Mouse (Mus musculus) neural tube, embryonic 15.5 days (tissue): ENCODE data around the gene Bach2. TPM values are rescaled to one million over a fixed set of nuclear protein-coding genes. Genes with fewer than 3 reads are reported as not detected.

Source experiments
- ATAC-seq: fragments of 200-750 bp; cut with Nextera tagmentation; 2 replicates; pipeline ENCODE4 v1.8.0; 2017; ENCODE audit warnings: mild to moderate bottlenecking, moderate TSS enrichment, moderate library complexity; ENCODE audit not compliant: low FRiP score
- H3K27ac ChIP-seq: fragments of 300-500 bp; sonication (generic); replicated peaks from 2 replicates; pipeline ENCODE4 v1.5.1; 2015; ENCODE audit warnings: mild to moderate bottlenecking, inconsistent platforms
- H3K27me3 ChIP-seq: fragments of 300-500 bp; sonication (generic); replicated peaks from 2 replicates; pipeline ENCODE4 v1.6.1; 2015; ENCODE audit warnings: inconsistent platforms
- H3K36me3 ChIP-seq: fragments of 300-500 bp; sonication (generic); 2 replicates; pipeline ENCODE4 v1.6.1; 2015; ENCODE audit warnings: inconsistent platforms
- H3K4me1 ChIP-seq: fragments of 300-500 bp; sonication (generic); 2 replicates; pipeline ENCODE4 v1.6.1; 2015; ENCODE audit warnings: inconsistent platforms
- H3K4me2 ChIP-seq: fragments of 300-500 bp; sonication (generic); 2 replicates; pipeline ENCODE4 v1.6.1; 2015; ENCODE audit warnings: inconsistent platforms, mild to moderate bottlenecking, moderate library complexity
- H3K4me3 ChIP-seq: fragments of 300-500 bp; sonication (generic); replicated peaks from 2 replicates; pipeline ENCODE4 v1.5.1; 2015; ENCODE audit warnings: mild to moderate bottlenecking, inconsistent platforms
- H3K9ac ChIP-seq: fragments of 300-500 bp; sonication (generic); replicated peaks from 2 replicates; pipeline ENCODE4 v1.6.1; 2015; ENCODE audit warnings: mild to moderate bottlenecking, inconsistent platforms
- H3K9me3 ChIP-seq: fragments of 300-500 bp; sonication (generic); replicated peaks from 2 replicates; pipeline ENCODE4 v1.6.1; 2016; ENCODE audit warnings: inconsistent platforms
- WGBS: fragments of 180-500 bp; shearing (Covaris S2); methylation state at CpG from one replicate; pipeline ENCODE4 v1.1.7; 2015; ENCODE audit warnings: mixed read lengths; 5-methylcytosine and 5-hydroxymethylcytosine counted together
- polyA plus RNA-seq: library from polyadenylated mRNA; unstranded; fragments of >200 nt; fragmentation: Nextera tagmentation; extraction: Ambion mirVana; gene quantifications from 2 replicates; pipeline ENCODE4 v1.2.1, GENCODE M21; 2015

Gene Bach2
- polyA plus RNA-seq = 19.0 and 24.3 TPM in 2 replicates

DNA sequence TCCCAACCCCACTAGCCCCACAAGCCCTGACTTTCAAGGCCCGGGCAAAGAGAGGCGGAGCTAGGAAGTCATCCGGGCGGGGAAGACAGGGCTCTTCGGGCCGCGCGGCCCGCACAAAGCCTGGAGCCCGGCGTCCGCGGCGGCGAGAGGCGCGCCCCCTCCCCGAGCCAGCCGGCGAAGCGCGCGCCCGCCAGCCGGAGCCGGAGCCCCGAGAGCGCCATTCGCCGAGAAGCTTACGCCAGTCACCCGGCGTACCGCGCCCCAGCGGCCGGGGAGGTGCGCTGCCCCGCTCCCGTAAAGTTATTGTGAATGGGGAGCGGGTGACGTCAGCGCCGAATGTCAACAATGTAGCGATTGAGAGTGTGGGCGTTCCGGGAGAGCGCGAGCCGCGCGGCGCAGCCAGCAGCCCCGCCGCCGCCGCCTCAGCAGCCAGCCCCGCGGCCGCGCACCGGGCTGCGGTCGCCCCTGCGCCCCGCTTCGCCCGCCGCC is at the start of gene Bach2:
Gene Bach2, plus strand, starts transcription at position 439 of the 489 bp plus-strand sequence.
- Histone ChIP-seq H3K9me3 (no peaks in the 10 kb centered on the region), H3K4me3 (peak within 1 kb of the TSS; percentile 93), H3K27me3 (no peaks in the 10 kb centered on the region), H3K36me3 (no peaks in the 10 kb centered on the region), H3K9ac (peak within 1 kb of the TSS; percentile 95), H3K4me1 (peaks cover 42% of the 10 kb centered on the region), H3K4me2 (peak within 1 kb of the TSS; percentile 86), H3K27ac (peak within 1 kb of the TSS; percentile 99)
- under 1% methylated on average over 50 of the region's 69 CpGs for WGBS
- peak; percentile 85 for ATAC-seq

DNA sequence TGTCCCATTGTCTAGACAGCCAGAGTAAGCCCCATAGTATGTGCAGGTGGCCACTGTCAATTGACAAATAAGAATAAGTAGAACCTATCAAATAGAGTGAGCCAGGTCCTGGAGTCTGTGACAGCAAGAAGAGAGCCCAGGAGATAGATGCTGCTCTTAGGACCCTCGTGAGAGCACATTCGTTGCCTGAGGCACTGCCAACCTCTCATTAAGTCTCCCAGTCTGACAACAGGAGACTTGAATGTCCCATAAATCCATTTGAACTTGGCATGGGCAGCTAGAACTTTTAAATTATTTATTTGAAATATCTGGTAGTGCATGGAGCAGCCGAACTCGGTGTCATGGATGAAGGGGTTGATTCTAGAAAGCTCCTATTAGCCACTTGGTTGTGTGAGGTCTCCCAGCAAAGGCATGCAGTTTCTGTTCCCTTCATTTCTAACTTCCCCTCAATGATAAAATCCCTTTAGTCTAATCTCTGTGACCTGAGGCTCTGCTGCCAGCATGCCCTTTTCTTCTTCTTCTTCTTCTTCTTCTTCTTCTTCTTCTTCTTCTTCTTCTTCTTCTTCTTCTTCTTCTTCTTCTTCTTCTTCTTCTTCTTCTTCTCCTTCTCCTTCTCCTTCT is 49.1 kb upstream of the Bach2 start:
- H3K36me3 ChIP-seq = no peaks in the 10 kb centered on the region
- no peak overlapping the region for H3K27ac ChIP-seq
- ATAC-seq = no peak
- no peaks in the 10 kb centered on the region for H3K27me3 ChIP-seq
- H3K9me3 ChIP-seq = no peaks in the 10 kb centered on the region
- WGBS = 61% methylated on average over 4 of the region's 4 CpGs
- H3K4me2 ChIP-seq = no peak overlapping the region
- 0 out of 2 replicates have a peak, but pooled peaks cover 8% of the 10 kb centered on the region for H3K4me1 ChIP-seq
- no peak overlapping the region for H3K9ac ChIP-seq
- no peak overlapping the region for H3K4me3 ChIP-seq

DNA sequence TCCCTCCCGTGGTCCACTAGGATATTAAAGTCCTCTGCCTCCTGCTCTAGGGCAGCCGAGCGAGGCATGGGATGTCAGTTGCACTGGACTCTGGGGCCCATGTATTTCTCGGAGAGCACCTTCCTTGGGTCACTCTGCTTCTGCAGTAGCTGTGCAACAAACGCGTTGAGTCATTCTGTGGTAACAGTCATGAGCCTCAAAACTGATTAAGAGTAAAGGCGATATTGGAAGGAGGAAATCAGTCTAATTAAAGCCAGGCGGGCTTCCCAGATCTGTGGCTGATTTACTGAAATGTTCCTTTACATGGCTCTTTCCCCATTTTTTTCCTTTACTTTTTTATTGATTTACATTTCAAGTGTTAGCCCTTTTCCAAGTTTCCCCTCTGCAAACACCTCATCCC is 48.1 kb upstream of the Bach2 start:
- Histone ChIP-seq H3K9ac (no peak overlapping the region), H3K27me3 (no peaks in the 10 kb centered on the region), H3K4me1 (0 out of 2 replicates have a peak, but pooled peaks cover 8% of the 10 kb centered on the region), H3K4me2 (no peak overlapping the region), H3K36me3 (no peaks in the 10 kb centered on the region), H3K9me3 (no peaks in the 10 kb centered on the region), H3K27ac (no peak overlapping the region), H3K4me3 (no peak overlapping the region)
- 88% methylated on average over 8 of the region's 8 CpGs for WGBS
- ATAC-seq = no peak

DNA sequence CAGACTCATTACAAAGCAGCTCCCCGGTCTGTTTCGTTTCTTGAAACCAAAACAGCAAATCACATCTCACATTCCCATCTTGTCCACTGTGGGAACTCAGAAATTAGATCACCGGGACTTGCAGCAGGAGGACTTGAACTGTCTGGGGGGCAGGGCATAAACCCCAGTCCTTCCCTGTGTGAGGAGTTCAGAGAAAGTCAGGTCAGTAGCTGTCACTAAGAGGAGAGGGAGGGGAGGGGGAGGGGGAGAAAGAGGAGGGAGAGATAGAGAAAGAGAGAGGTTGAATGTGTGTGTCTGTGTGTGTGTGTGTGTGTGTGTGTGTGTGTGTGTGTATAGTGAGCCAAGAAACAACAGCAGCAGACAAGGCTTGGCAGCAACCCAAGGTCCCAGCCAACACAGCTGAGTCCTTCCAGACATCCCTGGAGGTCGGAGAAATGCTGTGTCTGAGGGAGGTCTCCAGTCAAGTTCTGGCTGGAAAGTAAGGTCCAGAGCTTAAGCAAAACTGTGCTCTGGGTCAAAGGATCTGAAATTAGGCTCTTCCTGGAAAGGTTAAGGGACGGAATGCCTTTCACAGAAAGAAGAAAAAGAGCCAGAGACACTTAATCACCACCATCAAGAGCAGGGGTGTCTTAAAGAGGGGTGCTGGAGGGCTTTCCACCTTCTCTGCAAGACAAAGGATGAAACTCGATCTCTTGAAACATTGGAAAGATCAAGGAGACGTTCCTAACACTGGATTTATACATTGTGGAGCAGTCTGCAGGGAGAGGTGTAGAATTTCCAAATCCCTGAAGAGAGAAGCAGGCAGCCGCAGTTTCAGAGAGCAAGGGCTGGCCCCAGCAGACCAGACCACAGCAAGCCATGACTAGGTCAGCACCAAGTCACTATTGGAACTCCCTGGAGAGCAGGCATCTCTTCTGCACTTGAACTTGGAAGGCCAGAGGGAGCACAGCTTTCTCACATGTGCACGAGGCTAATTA is 42.4 kb upstream of the Bach2 start:
- H3K4me1 ChIP-seq = peaks cover 7% of the 10 kb centered on the region
- no peaks in the 10 kb centered on the region for H3K36me3 ChIP-seq
- peak; percentile 61 for ATAC-seq
- no peaks in the 10 kb centered on the region for H3K27me3 ChIP-seq
- H3K4me2 ChIP-seq = no peak overlapping the region
- H3K27ac ChIP-seq = peak overlapping the region; percentile 60
- no peak overlapping the region for H3K9ac ChIP-seq
- no peak overlapping the region for H3K4me3 ChIP-seq
- 29% methylated on average over 9 of the region's 9 CpGs for WGBS
- H3K9me3 ChIP-seq = no peaks in the 10 kb centered on the region

DNA sequence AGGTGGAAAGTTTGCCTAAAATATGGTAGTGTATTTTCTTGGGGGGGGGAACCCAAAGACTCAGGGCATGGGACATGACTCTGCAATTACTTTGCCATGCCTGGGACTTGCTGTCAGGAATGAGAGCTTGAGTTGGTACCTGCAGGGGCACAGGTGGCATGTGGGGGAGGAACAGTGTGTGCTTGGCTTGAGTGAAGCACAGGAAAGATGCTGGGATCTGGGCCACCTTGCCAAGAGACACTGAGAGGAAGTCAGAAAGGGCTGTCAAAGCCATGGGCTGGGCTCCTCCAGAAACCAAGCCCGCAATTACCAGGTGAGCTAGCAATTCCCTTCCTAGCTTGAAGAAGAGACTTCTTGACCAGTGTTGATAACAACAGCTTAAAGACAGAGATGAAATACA is 40.6 kb upstream of the Bach2 start:
- no peaks in the 10 kb centered on the region for H3K36me3 ChIP-seq
- H3K9ac ChIP-seq = no peak overlapping the region
- no peak for ATAC-seq
- no peaks in the 10 kb centered on the region for H3K27me3 ChIP-seq
- H3K27ac ChIP-seq = no peak overlapping the region
- 96% methylated on average over 1 of the region's 1 CpGs for WGBS
- H3K4me1 ChIP-seq = peaks cover 7% of the 10 kb centered on the region
- no peaks in the 10 kb centered on the region for H3K9me3 ChIP-seq
- H3K4me2 ChIP-seq = no peak overlapping the region
- H3K4me3 ChIP-seq = no peak overlapping the region

DNA sequence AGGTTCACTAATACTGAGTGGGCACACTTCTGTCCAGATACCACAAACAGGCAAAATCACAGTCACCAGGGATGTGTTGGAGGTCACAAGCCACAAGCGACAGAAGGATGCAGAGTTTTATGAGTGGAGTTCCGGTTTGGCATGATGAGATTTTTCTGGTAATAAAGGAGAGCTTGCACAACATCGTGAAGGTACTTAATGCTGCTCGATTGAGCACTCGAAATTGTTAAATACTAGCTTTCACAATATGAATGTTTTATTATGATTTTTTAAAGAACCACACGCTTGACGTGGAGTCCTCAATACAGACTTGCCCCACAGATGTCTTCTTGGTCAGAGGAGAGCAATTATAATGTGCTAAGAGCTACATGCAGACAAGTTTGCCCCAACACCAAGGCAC is 40.0 kb upstream of the Bach2 start:
- no peaks in the 10 kb centered on the region for H3K9me3 ChIP-seq
- ATAC-seq = no peak
- peaks cover 7% of the 10 kb centered on the region for H3K4me1 ChIP-seq
- no peak overlapping the region for H3K9ac ChIP-seq
- 90% methylated on average over 7 of the region's 7 CpGs for WGBS
- H3K27ac ChIP-seq = no peak overlapping the region
- no peaks in the 10 kb centered on the region for H3K27me3 ChIP-seq
- no peak overlapping the region for H3K4me3 ChIP-seq
- H3K4me2 ChIP-seq = no peak overlapping the region
- H3K36me3 ChIP-seq = no peaks in the 10 kb centered on the region

DNA sequence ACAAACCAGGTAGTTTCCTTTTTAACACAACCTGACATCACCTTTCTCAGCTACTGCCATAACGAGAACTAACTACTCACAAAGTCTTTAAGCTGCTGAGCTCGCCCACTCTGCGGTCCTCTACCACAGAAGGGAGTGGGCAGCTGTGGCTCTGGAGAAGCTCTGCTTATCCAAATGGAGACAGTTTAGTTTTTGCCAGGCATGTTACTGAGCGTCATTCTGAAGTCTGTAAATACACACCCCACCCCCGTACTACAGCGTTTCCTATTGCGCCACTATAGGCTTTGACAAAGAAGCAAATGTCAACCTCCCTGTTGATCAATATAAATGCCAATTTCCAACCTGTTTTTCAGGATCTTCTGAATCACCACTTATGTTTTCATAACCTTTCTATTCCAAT is 39.4 kb upstream of the Bach2 start:
- Histone ChIP-seq H3K36me3 (no peaks in the 10 kb centered on the region), H3K9me3 (no peaks in the 10 kb centered on the region), H3K4me1 (peaks cover 7% of the 10 kb centered on the region), H3K27me3 (no peaks in the 10 kb centered on the region), H3K9ac (no peak overlapping the region), H3K27ac (no peak overlapping the region), H3K4me3 (no peak overlapping the region), H3K4me2 (no peak overlapping the region)
- 93% methylated on average over 7 of the region's 7 CpGs for WGBS
- no peak for ATAC-seq

DNA sequence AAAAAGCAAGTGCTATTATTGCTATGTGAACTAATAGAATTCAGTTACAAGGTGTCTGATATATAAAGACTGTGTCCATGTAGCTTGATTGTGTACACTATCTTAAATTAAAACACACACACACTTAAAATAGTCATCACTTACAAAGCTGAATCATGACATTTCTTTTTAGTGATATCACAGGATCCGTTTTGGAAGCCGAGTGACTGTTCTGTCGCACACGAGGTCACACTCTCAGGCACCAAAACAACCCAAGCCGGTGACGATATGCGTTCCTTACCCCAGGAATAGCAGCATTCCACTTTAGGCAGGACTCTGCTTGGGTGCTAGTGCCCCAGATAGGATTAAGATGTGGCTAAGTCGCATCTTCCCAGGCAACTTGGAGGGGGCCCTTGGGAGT is 37.5 kb upstream of the Bach2 start:
- H3K27ac ChIP-seq = no peak overlapping the region
- WGBS = 88% methylated on average over 8 of the region's 8 CpGs
- no peak overlapping the region for H3K4me3 ChIP-seq
- H3K36me3 ChIP-seq = no peaks in the 10 kb centered on the region
- no peak for ATAC-seq
- no peaks in the 10 kb centered on the region for H3K9me3 ChIP-seq
- H3K4me2 ChIP-seq = no peak overlapping the region
- H3K4me1 ChIP-seq = peaks cover 7% of the 10 kb centered on the region
- no peaks in the 10 kb centered on the region for H3K27me3 ChIP-seq
- no peak overlapping the region for H3K9ac ChIP-seq

DNA sequence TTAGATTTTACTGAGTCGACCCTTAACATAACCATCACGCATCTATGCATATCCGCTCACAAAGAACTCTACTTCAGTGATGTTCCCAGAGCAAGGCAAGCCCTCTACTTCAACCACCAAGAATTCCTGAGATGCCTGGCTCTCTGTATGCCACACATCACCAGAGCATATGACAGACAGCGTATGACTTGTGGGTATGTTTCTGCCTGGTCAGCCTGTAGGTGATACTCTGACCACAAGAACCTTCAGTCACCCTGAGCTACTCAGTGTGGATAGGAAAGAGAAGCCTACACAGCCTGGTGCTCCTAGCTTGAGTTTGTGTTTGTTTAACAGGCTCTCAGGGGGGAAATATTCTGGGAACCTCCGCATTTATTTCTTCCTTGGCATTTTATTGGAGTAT is 36.2 kb upstream of the Bach2 start:
- Histone ChIP-seq H3K4me2 (no peak overlapping the region), H3K36me3 (no peaks in the 10 kb centered on the region), H3K9ac (no peak overlapping the region), H3K4me1 (no peaks in the 10 kb centered on the region), H3K27ac (no peak overlapping the region), H3K27me3 (no peaks in the 10 kb centered on the region), H3K9me3 (no peaks in the 10 kb centered on the region), H3K4me3 (no peak overlapping the region)
- ATAC-seq = no peak
- 91% methylated on average over 5 of the region's 5 CpGs for WGBS

DNA sequence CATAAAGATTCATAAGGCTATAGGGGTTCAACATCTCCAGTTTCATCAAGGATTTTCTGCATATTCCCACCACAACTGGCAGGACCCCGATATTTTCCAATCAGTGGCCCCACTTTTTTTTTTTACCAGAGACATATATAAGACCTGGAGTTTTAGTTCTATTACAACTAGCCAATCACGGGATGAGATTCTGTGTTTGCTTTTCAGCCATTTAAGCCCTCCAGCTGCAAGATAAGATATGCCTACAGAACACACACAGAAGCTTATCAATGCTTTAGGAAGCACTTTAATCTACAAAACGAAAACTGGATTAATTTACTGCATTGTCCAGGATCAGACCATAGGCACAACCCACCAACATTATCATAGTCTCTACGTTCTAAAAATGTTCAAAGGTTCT is 33.8 kb upstream of the Bach2 start:
- no peaks in the 10 kb centered on the region for H3K27me3 ChIP-seq
- 90% methylated on average over 4 of the region's 4 CpGs for WGBS
- ATAC-seq = no peak
- H3K27ac ChIP-seq = no peak overlapping the region
- no peaks in the 10 kb centered on the region for H3K4me1 ChIP-seq
- H3K4me3 ChIP-seq = no peak overlapping the region
- no peaks in the 10 kb centered on the region for H3K36me3 ChIP-seq
- no peak overlapping the region for H3K4me2 ChIP-seq
- no peak overlapping the region for H3K9ac ChIP-seq
- H3K9me3 ChIP-seq = no peaks in the 10 kb centered on the region

DNA sequence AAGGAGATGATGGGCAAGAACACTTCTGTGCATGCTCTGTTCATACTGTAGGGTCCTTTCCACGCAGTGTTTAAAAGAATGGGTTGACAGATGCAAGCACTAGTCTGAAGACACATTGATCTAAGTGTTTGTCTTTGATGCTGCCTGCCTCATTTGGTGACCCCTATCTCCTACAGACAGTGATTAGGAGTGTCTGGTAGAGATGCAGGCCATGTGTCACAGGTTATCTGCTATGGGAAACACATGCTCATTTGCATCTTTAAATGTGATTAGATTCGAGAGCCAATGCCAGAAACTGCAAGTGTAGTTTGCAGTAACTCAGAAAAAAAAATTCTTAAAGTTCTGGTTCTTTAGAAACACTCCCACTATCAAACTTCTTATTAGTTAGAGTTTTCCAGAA is 32.8 kb upstream of the Bach2 start:
- Histone ChIP-seq H3K4me3 (no peak overlapping the region), H3K27ac (no peak overlapping the region), H3K9ac (no peak overlapping the region), H3K36me3 (no peaks in the 10 kb centered on the region), H3K4me1 (peaks cover 6% of the 10 kb centered on the region), H3K4me2 (no peak overlapping the region), H3K27me3 (no peaks in the 10 kb centered on the region), H3K9me3 (no peaks in the 10 kb centered on the region)
- WGBS = 82% methylated on average over 2 of the region's 2 CpGs
- no peak for ATAC-seq

DNA sequence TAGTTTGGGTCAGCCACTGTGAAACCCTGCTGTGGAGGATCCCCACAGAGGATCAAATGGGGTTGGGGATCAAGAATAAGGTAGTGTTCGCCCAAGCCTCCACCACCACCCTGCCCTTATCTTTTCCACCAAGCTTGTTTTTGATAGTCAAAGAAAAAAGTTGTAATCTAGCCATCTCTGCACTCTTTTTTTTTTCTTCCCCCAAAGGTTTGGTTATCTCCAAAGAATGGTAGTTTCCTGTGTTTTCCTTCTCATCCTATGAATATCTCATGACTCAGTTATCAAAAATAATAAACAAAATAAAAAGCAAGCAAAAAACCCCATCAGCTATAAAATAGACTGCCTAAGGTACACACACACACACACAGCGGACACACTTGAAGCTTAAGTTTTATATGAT is 28.6 kb upstream of the Bach2 start:
- Histone ChIP-seq H3K4me1 (peaks cover 16% of the 10 kb centered on the region), H3K9me3 (no peaks in the 10 kb centered on the region), H3K4me3 (no peak overlapping the region), H3K27ac (no peak overlapping the region), H3K27me3 (no peaks in the 10 kb centered on the region), H3K36me3 (no peaks in the 10 kb centered on the region), H3K4me2 (no peak overlapping the region), H3K9ac (no peak overlapping the region)
- WGBS = 90% methylated on average over 2 of the region's 2 CpGs
- ATAC-seq = no peak
